Mouse (Mus musculus) spleen, embryonic (tissue): ENCODE data around the gene Adra1b.

Experiments used
- CTCF ChIA-PET: fragments of 350-600 bp; sonication (Branson Sonifier 250); formaldehyde crosslinking; loops from one replicate; lab custom pipeline; 2022; lab: Charles Lee

Gene Adra1b

GRCm38 (mm10) chr11:43820552-43821460 lies 80.2 kb downstream of the Adra1b start:
- CTCF ChIA-PET, result no interaction called here

- CTCF ChIA-PET, result no interaction called here
Observed at GRCm38 (mm10) chr11:43817368-43817923, 83.6 kb downstream of the Adra1b start.

GRCm38 (mm10) chr11:43812535-43812934 lies 88.5 kb downstream of the Adra1b start:
- CTCF ChIA-PET, result interaction anchor here (0.6 kb wide), 1 partner anchor 94 kb away, joined by 3 read pairs; no protein-coding TSS in a partner anchor

- CTCF ChIA-PET, result no interaction called here
Observed at GRCm38 (mm10) chr11:43807732-43808131, 93.3 kb downstream of the Adra1b start.

GRCm38 (mm10) chr11:43795992-43796391 lies 105.0 kb downstream of the Adra1b start:
- CTCF ChIA-PET, result no interaction called here

- CTCF ChIA-PET, result no interaction called here
Observed at GRCm38 (mm10) chr11:43790446-43790845, 110.6 kb downstream of the Adra1b start.

GRCm38 (mm10) chr11:43783772-43784171 lies 117.2 kb downstream of the Adra1b start:
- CTCF ChIA-PET, result no interaction called here

GRCm38 (mm10) chr11:43783106-43783505 lies 117.9 kb downstream of the Adra1b start:
- CTCF ChIA-PET, result no interaction called here

- CTCF ChIA-PET, result no interaction called here
Observed at GRCm38 (mm10) chr11:43779551-43779950, 121.5 kb downstream of the Adra1b start.

GRCm38 (mm10) chr11:43776324-43776694 lies 124.7 kb downstream of the Adra1b start:
- CTCF ChIA-PET, result interaction anchor here (0.7 kb wide), 1 partner anchor 60 kb away, joined by 3 read pairs; no protein-coding TSS in a partner anchor

GRCm38 (mm10) chr11:43775469-43776323 lies 125.3 kb downstream of the Adra1b start:
- CTCF ChIA-PET, result no interaction called here

- CTCF ChIA-PET, result no interaction called here
Observed at GRCm38 (mm10) chr11:43773725-43774124, 127.3 kb downstream of the Adra1b start.

GRCm38 (mm10) chr11:43770110-43770509 lies 130.9 kb downstream of the Adra1b start:
- CTCF ChIA-PET, result no interaction called here

GRCm38 (mm10) chr11:43767749-43768148 lies 133.3 kb downstream of the Adra1b start:
- CTCF ChIA-PET, result interaction anchor here (0.6 kb wide), 1 partner anchor 232 kb away, joined by 4 read pairs; no protein-coding TSS in a partner anchor

- CTCF ChIA-PET, result interaction anchor here (0.6 kb wide), 1 partner anchor 231 kb away, joined by 4 read pairs; no protein-coding TSS in a partner anchor
Observed at GRCm38 (mm10) chr11:43766922-43767648, 133.9 kb downstream of the Adra1b start.

GRCm38 (mm10) chr11:43758436-43758835 lies 142.6 kb downstream of the Adra1b start:
- CTCF ChIA-PET, result no interaction called here

- CTCF ChIA-PET, result no interaction called here
Observed at GRCm38 (mm10) chr11:43755411-43755810, 145.6 kb downstream of the Adra1b start.

- CTCF ChIA-PET, result no interaction called here
Observed at GRCm38 (mm10) chr11:43754568-43754967, 146.4 kb downstream of the Adra1b start.

- CTCF ChIA-PET, result no interaction called here
Observed at GRCm38 (mm10) chr11:43751542-43751941, 149.5 kb downstream of the Adra1b start.

- CTCF ChIA-PET, result no interaction called here
Observed at GRCm38 (mm10) chr11:43747233-43748226, 153.5 kb downstream of the Adra1b start, which contains the start of gene Ttc1. Ttc1 (minus strand) TSS chr11:43748008.
